Mouse (Mus musculus) midbrain, embryonic 12.5 days (tissue): ENCODE measurements at regions not wholly inside any gene's neighbourhood (a gene's known extent, or its start where the extent isn't known, plus 50 kb on each side); places are given as distances from the start of the nearest gene placed in this dataset.

Experiments used
- ATAC-seq: fragments of 200-750 bp; cut with Nextera tagmentation; 2 replicates; pipeline ENCODE4 v1.8.0; 2017; ENCODE audit warnings: low read depth, moderate TSS enrichment, moderate library complexity; ENCODE audit not compliant: low FRiP score
- H3K27ac ChIP-seq: fragments of 300-500 bp; sonication (generic); replicated peaks from 2 replicates; pipeline ENCODE4 v1.5.1; 2016; ENCODE audit warnings: mild to moderate bottlenecking
- H3K27me3 ChIP-seq: fragments of 300-500 bp; sonication (generic); 2 replicates; pipeline ENCODE4 v1.6.1; 2016; ENCODE audit warnings: mild to moderate bottlenecking
- H3K36me3 ChIP-seq: fragments of 300-500 bp; sonication (generic); 2 replicates; pipeline ENCODE4 v1.6.1; 2016
- H3K4me1 ChIP-seq: fragments of 300-500 bp; sonication (generic); 2 replicates; pipeline ENCODE4 v1.6.1; 2016
- H3K4me2 ChIP-seq: fragments of 300-500 bp; sonication (generic); replicated peaks from 2 replicates; pipeline ENCODE4 v1.6.1; 2016; ENCODE audit warnings: mild to moderate bottlenecking, moderate library complexity
- H3K4me3 ChIP-seq: fragments of 300-500 bp; sonication (generic); 2 replicates; pipeline ENCODE4 v1.5.1; 2016; ENCODE audit warnings: mild to moderate bottlenecking
- H3K9ac ChIP-seq: fragments of 300-500 bp; sonication (generic); replicated peaks from 2 replicates; pipeline ENCODE4 v1.6.1; 2016; ENCODE audit warnings: mild to moderate bottlenecking, moderate library complexity
- H3K9me3 ChIP-seq: fragments of 300-500 bp; sonication (generic); 2 replicates; pipeline ENCODE4 v1.6.1; 2016; ENCODE audit warnings: mild to moderate bottlenecking
- WGBS: fragments of 180-500 bp; shearing (Covaris S2); methylation state at CpG from one replicate; pipeline ENCODE4 v1.1.7; 2016; 5-methylcytosine and 5-hydroxymethylcytosine counted together

- Histone ChIP-seq H3K27ac (no peak overlapping the region), H3K4me3 (no peak overlapping the region), H3K9me3 (no peaks in the 10 kb centered on the region), H3K4me2 (no peak overlapping the region), H3K36me3 (no peaks in the 10 kb centered on the region), H3K27me3 (no peaks in the 10 kb centered on the region), H3K4me1 (no peaks in the 10 kb centered on the region), H3K9ac (no peak overlapping the region)
- ATAC-seq: no peak
- WGBS: 51% methylated on average over 2 of the region's 2 CpGs
Observed at GRCm38 (mm10) chr5:55122391-55122790, 1124.1 kb downstream of the Stim2 start.

DNA sequence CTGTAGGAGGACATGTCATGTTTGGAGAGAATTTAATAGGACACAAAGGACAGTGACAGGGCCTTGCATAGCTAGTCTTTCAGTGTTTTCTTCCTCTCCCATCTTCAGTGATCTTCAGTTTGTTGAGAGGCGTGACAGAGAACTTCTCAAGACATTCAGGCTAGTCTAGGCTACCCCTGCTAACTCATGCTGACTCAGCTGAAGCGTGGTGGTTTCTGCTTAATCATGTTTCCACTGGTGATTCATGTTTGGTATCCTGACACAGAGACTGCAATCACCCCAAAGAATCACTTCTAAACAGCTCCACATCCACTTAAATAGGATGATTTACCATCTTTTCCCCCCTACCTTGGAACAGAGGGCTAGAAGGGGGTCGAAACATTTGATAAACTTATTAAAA lies 1136.0 kb downstream of the Stim2 start:
- Histone ChIP-seq H3K4me3 (no peak overlapping the region), H3K27me3 (no peaks in the 10 kb centered on the region), H3K4me1 (no peaks in the 10 kb centered on the region), H3K9ac (no peak overlapping the region), H3K4me2 (no peak overlapping the region), H3K36me3 (no peaks in the 10 kb centered on the region), H3K27ac (no peak overlapping the region), H3K9me3 (no peaks in the 10 kb centered on the region)
- 82% methylated on average over 3 of the region's 3 CpGs for WGBS
- no peak for ATAC-seq

DNA sequence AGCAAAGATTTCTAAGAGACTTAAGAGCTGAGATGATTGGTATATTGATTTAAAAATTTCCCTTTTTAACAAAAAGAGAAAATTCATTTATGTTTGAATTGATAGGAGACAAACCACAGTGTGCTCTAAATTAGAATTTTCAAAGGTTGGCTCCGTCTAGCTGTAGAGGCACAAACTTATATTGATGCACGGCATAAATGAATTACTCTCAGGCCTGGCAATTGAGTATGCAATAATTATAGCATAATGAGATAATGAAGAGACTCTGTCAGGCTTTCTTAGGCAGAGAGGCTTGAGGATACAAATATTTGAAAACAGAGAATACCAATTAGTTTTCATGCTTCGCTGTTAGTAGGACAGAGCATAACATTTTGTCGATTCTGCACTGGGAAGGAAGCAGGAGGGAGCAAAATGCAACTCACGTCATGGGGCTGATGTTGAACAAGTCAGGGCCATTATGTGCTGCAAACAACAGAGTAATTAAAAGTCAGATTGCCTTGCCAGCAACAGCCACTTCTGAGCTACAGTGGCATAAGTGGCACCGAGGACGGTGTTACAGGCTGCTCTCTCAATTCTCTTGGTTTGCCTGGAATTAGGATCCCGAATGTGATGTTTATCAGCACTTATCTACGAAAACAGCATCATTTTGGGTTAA lies 1137.1 kb downstream of the Stim2 start:
- Histone ChIP-seq H3K4me2 (no peak overlapping the region), H3K4me1 (no peaks in the 10 kb centered on the region), H3K9me3 (no peaks in the 10 kb centered on the region), H3K27ac (no peak overlapping the region), H3K4me3 (no peak overlapping the region), H3K9ac (no peak overlapping the region), H3K27me3 (no peaks in the 10 kb centered on the region), H3K36me3 (no peaks in the 10 kb centered on the region)
- 72% methylated on average over 9 of the region's 9 CpGs for WGBS
- ATAC-seq: peak; percentile 45; the same call in 1 of the 2 replicates

GRCm38 (mm10) chr5:55138750-55139149 lies 1140.5 kb downstream of the Stim2 start:
- no peaks in the 10 kb centered on the region for H3K4me1 ChIP-seq
- H3K27ac ChIP-seq: no peak overlapping the region

DNA sequence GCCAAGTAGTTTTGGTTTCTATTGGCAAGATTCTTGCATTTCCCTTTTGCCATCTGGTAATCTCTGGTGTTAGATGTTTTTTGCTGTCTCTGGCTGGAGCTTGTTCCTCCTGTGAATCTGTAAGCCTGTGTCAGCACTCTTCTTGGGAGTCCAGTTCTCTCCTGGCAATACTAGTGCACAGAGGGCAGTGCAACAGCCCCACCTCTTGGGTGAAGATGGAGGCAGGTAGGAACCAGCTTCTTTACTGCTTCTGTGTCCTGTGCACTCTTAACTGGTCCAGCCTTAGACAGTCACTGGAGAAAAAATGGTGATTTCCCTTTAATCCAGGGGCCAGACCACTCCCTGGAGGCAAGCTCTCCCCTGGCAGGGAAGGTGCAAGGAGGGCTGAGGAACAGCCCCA lies 1149.1 kb downstream of the Stim2 start:
- no peak overlapping the region for H3K27ac ChIP-seq
- H3K4me2 ChIP-seq: no peak overlapping the region
- H3K36me3 ChIP-seq: no peaks in the 10 kb centered on the region
- ATAC-seq: no peak
- H3K4me3 ChIP-seq: no peak overlapping the region
- H3K27me3 ChIP-seq: no peaks in the 10 kb centered on the region
- no peaks in the 10 kb centered on the region for H3K4me1 ChIP-seq
- H3K9me3 ChIP-seq: no peaks in the 10 kb centered on the region
- no peak overlapping the region for H3K9ac ChIP-seq

More at GRCm38 (mm10) chr5:55138750-55139149, 1140.5 kb downstream of the Stim2 start:
- Histone ChIP-seq H3K9me3 (no peaks in the 10 kb centered on the region), H3K9ac (no peak overlapping the region), H3K4me3 (no peak overlapping the region), H3K36me3 (no peaks in the 10 kb centered on the region), H3K4me2 (no peak overlapping the region), H3K27me3 (no peaks in the 10 kb centered on the region)
- no peak for ATAC-seq

DNA sequence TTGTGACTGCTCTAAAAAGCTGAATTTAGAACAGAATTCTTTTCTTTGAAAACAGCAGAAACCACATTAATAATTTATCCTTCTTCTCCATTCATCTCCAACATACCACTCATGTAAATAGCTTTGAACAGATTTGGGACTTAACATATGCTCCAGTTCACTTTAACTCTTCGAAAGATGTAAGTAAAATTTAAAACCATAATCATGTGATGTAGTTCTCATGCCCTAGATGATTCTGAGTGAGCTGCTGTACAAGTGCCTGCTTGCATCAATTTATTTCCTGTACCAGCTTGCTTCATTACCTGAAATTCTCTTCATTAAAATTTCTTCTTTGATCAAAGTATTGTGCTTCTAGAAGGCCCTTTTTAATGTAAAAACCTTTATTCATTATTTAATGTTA lies 1176.5 kb downstream of the Stim2 start:
- no peak for ATAC-seq
- H3K4me3 ChIP-seq: no peak overlapping the region
- no peaks in the 10 kb centered on the region for H3K36me3 ChIP-seq
- H3K4me2 ChIP-seq: no peak overlapping the region
- no peaks in the 10 kb centered on the region for H3K4me1 ChIP-seq
- H3K27me3 ChIP-seq: no peaks in the 10 kb centered on the region
- no peak overlapping the region for H3K27ac ChIP-seq
- H3K9ac ChIP-seq: no peak overlapping the region
- H3K9me3 ChIP-seq: no peaks in the 10 kb centered on the region
- WGBS: 90% methylated on average over 1 of the region's 1 CpGs
